Mouse (Mus musculus): ENCODE data around the gene Nfia. TPM values are rescaled to one million over a fixed set of nuclear protein-coding genes. Genes with fewer than 3 reads are reported as not detected.

Gene Nfia
- polyA plus RNA-seq, 1 experiment from 2014 or later: 49.2 TPM

DNA sequence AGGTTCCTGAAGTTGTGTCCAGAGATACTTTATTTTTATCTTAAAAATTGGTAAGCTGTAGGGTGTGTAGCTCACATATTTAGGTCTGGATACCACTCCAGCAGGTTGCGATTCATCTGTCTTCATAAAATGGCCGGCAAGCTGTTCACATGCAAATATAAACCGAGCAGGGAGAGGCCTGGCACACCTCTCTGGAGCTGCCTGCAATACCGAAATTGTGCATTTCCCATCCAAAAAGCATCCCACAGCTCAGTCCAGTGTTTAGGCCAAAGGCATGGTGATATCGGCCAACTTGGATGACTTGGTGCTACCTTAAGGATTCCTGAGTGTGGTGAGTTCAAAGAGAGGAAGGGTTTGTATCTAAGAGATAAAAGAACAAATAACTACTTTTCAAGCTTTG lies 185.6 kb downstream of the Nfia start:
- H3K9ac ChIP-seq: no peak overlapping the region
- DNase-seq (ENCODE audit: low spot score) (no peak), ATAC-seq (ENCODE audit: low FRiP score) (no peak)

DNA sequence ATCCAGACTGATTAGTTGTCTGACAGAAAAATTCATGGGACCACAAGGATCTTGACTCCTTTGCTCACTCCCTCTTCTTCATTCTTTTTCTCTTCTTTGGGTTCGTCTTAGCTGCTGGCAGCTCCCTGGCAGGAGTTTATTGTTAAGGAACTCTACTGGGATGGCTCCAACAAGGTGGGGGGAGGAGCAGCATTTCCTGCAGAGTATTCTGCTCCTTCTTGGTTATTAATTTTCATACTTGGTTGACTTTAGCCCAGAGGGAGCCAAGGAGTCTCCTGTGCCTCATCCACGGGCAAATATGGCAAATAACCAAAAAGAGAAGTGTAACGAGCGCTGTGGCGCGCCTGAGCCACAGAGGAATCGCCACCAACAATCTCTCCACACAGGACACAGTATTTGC lies 190.3 kb downstream of the Nfia start:
- Histone ChIP-seq H3K4me1 (replicated peaks; ENCODE audit: control insufficient read depth, insufficient read depth, low read length) (no peaks in the 10 kb centered on the region), H3K36me3 (replicated peaks; ENCODE audit: control insufficient read depth, insufficient read depth) (no peaks in the 10 kb centered on the region), H3K9ac (no peak overlapping the region), H3K27me3 (ENCODE audit: control insufficient read depth, insufficient read depth, low read length) (no peaks in the 10 kb centered on the region), H3K4me2 (replicated peaks) (no peak overlapping the region), H3K4me3 (replicated peaks; ENCODE audit: low read length) (no peak overlapping the region), H3K9me3 (ENCODE audit: control insufficient read depth, low read length) (no peaks in the 10 kb centered on the region), H3K27ac (no peak overlapping the region)
- no peak for ATAC-seq (ENCODE audit: low FRiP score)
- 66% methylated on average over 7 of the region's 7 CpGs for WGBS
- DNase-seq (ENCODE audit: low spot score): no peak

More for the DNA sequence above, 185.6 kb downstream of the Nfia start:
- no peaks in the 10 kb centered on the region for H3K36me3 ChIP-seq (replicated peaks; ENCODE audit: control insufficient read depth, insufficient read depth)
- H3K27ac ChIP-seq: no peak overlapping the region
- H3K4me2 ChIP-seq (replicated peaks): no peak overlapping the region
- 72% methylated on average over 5 of the region's 5 CpGs for WGBS
- 0 out of 2 replicates have a peak, but pooled peaks cover 3% of the 10 kb centered on the region for H3K4me1 ChIP-seq (replicated peaks; ENCODE audit: control insufficient read depth, insufficient read depth, low read length)
- no peak overlapping the region for H3K4me3 ChIP-seq (replicated peaks; ENCODE audit: low read length)
- H3K9me3 ChIP-seq (ENCODE audit: control insufficient read depth, low read length): no peaks in the 10 kb centered on the region
- H3K27me3 ChIP-seq (ENCODE audit: control insufficient read depth, insufficient read depth, low read length): no peaks in the 10 kb centered on the region

DNA sequence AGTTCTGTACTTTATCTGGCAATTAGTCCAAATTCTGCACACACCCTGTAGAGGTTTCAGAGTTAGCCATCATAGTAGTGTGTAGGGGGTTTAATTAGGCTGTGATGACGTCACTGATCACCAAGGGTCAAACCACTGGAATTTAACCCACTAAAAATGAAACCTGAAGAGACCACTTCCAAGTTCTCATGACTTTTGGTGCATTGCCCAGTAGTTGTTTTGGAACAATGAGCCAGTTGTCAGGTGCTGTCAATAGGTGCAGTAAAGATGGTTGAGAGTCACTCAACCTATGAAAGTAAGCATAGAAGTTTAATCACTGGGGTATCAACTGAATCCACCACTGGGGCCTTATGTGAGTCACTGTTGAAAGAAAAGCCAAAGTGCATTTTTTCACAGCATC lies 191.4 kb downstream of the Nfia start:
- Histone ChIP-seq H3K27me3 (ENCODE audit: control insufficient read depth, insufficient read depth, low read length) (no peaks in the 10 kb centered on the region), H3K27ac (no peak overlapping the region), H3K36me3 (replicated peaks; ENCODE audit: control insufficient read depth, insufficient read depth) (no peaks in the 10 kb centered on the region), H3K4me2 (replicated peaks) (no peak overlapping the region), H3K4me3 (replicated peaks; ENCODE audit: low read length) (no peak overlapping the region), H3K9me3 (ENCODE audit: control insufficient read depth, low read length) (no peaks in the 10 kb centered on the region), H3K9ac (no peak overlapping the region), H3K4me1 (replicated peaks; ENCODE audit: control insufficient read depth, insufficient read depth, low read length) (no peaks in the 10 kb centered on the region)
- 77% methylated on average over 1 of the region's 1 CpGs for WGBS
- DNase-seq (ENCODE audit: low spot score): no peak
- no peak for ATAC-seq (ENCODE audit: low FRiP score)

DNA sequence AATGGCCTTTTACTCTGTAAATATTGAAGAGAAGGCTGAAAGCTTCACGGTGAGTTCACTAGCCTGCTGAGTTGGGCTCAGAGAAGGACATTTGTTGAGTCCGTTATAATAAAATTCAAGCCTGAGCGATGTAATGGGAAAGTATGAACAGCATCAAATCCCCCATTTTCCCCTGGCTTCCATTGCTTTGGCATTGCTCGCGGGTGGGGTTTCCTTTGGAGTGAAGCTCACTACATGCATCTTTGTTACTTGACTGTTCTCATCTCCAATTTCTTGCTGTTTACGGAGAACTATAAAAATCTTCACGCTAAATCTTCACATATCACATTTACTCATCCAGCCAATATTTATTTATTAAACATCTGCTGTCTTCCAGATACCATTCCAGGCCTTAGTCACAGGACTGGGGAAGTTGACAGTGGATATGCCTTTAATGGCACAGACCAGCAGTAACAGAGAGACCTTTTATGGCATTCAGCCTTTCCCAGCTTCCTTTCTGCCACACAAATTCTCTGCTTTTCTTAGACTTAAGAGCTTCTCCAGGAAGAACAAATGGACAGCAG lies 196.3 kb downstream of the Nfia start:
- no peaks in the 10 kb centered on the region for H3K9me3 ChIP-seq (ENCODE audit: control insufficient read depth, low read length)
- H3K27me3 ChIP-seq (ENCODE audit: control insufficient read depth, insufficient read depth, low read length): no peaks in the 10 kb centered on the region
- H3K9ac ChIP-seq: no peak overlapping the region
- DNase-seq (ENCODE audit: low spot score): no peak
- H3K36me3 ChIP-seq (replicated peaks; ENCODE audit: control insufficient read depth, insufficient read depth): no peaks in the 10 kb centered on the region
- H3K4me2 ChIP-seq (replicated peaks): no peak overlapping the region
- H3K4me3 ChIP-seq (replicated peaks; ENCODE audit: low read length): no peak overlapping the region
- no peak overlapping the region for H3K27ac ChIP-seq
- 89% methylated on average over 7 of the region's 7 CpGs for WGBS
- no peak for ATAC-seq (ENCODE audit: low FRiP score)
- H3K4me1 ChIP-seq (replicated peaks; ENCODE audit: control insufficient read depth, insufficient read depth, low read length): no peaks in the 10 kb centered on the region

DNA sequence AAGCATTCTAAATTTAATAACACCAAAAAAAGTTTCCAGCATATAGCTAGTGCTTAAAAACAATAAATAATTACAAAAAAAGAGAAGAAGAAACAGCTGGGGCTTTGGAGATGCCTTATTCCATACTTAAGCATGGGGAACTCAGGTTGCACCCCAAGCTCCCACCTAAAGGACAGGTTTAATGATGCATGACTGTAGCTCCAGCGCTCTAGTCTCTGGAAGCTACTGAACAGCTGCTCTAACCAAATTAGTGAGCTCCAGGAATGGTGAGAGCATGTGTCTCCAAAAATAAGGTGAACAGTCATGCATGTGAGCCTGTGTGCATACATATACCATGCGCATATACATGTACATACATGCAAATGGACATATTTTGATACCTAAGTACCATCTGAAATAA lies 200.5 kb downstream of the Nfia start:
- ATAC-seq (ENCODE audit: low FRiP score) (no peak), DNase-seq (ENCODE audit: low spot score) (no peak)
- WGBS: 75% methylated on average over 2 of the region's 2 CpGs
- H3K9me3 ChIP-seq (ENCODE audit: control insufficient read depth, low read length): no peaks in the 10 kb centered on the region
- H3K27ac ChIP-seq: no peak overlapping the region
- H3K4me3 ChIP-seq (replicated peaks; ENCODE audit: low read length): no peak overlapping the region
- 0 out of 2 replicates have a peak, but pooled peaks cover 4% of the 10 kb centered on the region for H3K4me1 ChIP-seq (replicated peaks; ENCODE audit: control insufficient read depth, insufficient read depth, low read length)
- no peak overlapping the region for H3K9ac ChIP-seq
- no peaks in the 10 kb centered on the region for H3K36me3 ChIP-seq (replicated peaks; ENCODE audit: control insufficient read depth, insufficient read depth)
- no peaks in the 10 kb centered on the region for H3K27me3 ChIP-seq (ENCODE audit: control insufficient read depth, insufficient read depth, low read length)
- no peak overlapping the region for H3K4me2 ChIP-seq (replicated peaks)

DNA sequence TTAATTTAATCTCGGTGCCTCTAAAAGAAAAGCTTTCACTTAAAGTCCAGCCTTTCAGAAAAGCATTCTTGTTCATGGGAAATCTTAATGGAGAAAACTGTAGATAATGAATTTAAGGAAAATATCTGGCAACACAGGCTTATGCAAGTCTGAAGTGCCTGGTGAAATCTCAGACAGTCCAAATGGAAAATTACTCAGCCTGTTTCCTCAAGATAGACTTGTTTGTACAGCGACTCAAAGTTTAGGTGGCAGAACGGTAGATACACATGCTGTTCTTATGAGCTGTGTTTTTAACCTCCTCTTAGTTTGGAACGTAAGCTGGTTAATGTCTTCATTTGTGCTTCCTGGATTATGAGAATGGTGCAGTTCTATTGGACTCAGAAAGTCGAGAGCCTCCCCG lies 201.5 kb downstream of the Nfia start:
- H3K27ac ChIP-seq: no peak overlapping the region
- 81% methylated on average over 6 of the region's 6 CpGs for WGBS
- H3K4me1 ChIP-seq (replicated peaks; ENCODE audit: control insufficient read depth, insufficient read depth, low read length): 0 out of 2 replicates have a peak, but pooled peaks cover 4% of the 10 kb centered on the region
- H3K9ac ChIP-seq: no peak overlapping the region
- no peak for DNase-seq (ENCODE audit: low spot score)
- H3K4me2 ChIP-seq (replicated peaks): no peak overlapping the region
- no peak for ATAC-seq (ENCODE audit: low FRiP score)
- no peaks in the 10 kb centered on the region for H3K36me3 ChIP-seq (replicated peaks; ENCODE audit: control insufficient read depth, insufficient read depth)
- no peak overlapping the region for H3K4me3 ChIP-seq (replicated peaks; ENCODE audit: low read length)
- no peaks in the 10 kb centered on the region for H3K9me3 ChIP-seq (ENCODE audit: control insufficient read depth, low read length)
- H3K27me3 ChIP-seq (ENCODE audit: control insufficient read depth, insufficient read depth, low read length): no peaks in the 10 kb centered on the region

DNA sequence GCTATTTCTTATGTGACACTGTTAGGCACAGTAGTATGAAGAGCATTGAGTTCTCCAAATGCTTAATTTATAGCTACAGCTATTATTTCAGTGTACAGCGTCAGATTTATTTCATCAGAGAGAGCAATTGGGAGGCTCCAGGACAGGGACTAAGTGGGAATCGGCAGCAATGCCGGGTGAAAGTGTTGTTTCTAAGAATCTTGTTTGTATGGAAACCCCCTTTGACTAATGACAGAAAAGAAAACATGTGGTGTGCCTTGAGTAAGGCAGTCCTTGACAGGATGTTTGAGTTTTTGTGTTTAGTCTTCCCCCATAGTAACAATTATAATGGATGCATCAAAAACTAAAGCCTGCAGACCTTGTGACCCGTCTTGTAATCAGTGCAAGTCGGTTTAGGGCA lies 204.4 kb downstream of the Nfia start:
- Histone ChIP-seq H3K36me3 (replicated peaks; ENCODE audit: control insufficient read depth, insufficient read depth) (no peaks in the 10 kb centered on the region), H3K4me2 (replicated peaks) (no peak overlapping the region), H3K27me3 (ENCODE audit: control insufficient read depth, insufficient read depth, low read length) (no peaks in the 10 kb centered on the region), H3K9me3 (ENCODE audit: control insufficient read depth, low read length) (no peaks in the 10 kb centered on the region), H3K27ac (no peak overlapping the region), H3K4me3 (replicated peaks; ENCODE audit: low read length) (no peak overlapping the region), H3K4me1 (replicated peaks; ENCODE audit: control insufficient read depth, insufficient read depth, low read length) (0 out of 2 replicates have a peak, but pooled peaks cover 4% of the 10 kb centered on the region), H3K9ac (no peak overlapping the region)
- DNase-seq (ENCODE audit: low spot score) (no peak), ATAC-seq (ENCODE audit: low FRiP score) (no peak)
- WGBS: 63% methylated on average over 5 of the region's 5 CpGs

DNA sequence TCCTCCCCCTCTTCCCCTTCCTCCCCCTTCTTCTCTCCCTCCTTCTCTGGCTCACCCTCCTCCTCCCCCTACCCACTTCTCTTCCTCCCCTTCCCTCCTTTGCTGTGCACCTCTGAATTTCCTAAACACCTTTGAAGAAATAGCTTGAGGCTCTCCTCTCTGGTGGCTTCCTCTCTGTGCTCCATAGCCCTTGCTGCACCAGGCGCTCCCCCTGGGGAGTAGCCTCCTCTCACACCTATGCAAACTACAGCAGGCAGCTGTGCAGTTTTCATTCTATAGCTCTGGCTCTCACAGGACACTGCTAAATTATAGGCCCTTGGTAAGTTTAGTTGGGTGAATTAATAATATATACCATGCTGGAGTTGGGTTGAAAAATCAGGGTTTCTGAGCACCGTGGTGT lies 211.8 kb downstream of the Nfia start:
- Histone ChIP-seq H3K4me1 (replicated peaks; ENCODE audit: control insufficient read depth, insufficient read depth, low read length) (0 out of 2 replicates have a peak, but pooled peaks cover 3% of the 10 kb centered on the region), H3K9me3 (ENCODE audit: control insufficient read depth, low read length) (no peaks in the 10 kb centered on the region), H3K9ac (no peak overlapping the region), H3K4me2 (replicated peaks) (no peak overlapping the region), H3K27me3 (ENCODE audit: control insufficient read depth, insufficient read depth, low read length) (no peaks in the 10 kb centered on the region), H3K27ac (no peak overlapping the region), H3K4me3 (replicated peaks; ENCODE audit: low read length) (no peak overlapping the region), H3K36me3 (replicated peaks; ENCODE audit: control insufficient read depth, insufficient read depth) (no peaks in the 10 kb centered on the region)
- 96% methylated on average over 2 of the region's 2 CpGs for WGBS
- ATAC-seq (ENCODE audit: low FRiP score): no peak
- no peak for DNase-seq (ENCODE audit: low spot score)

DNA sequence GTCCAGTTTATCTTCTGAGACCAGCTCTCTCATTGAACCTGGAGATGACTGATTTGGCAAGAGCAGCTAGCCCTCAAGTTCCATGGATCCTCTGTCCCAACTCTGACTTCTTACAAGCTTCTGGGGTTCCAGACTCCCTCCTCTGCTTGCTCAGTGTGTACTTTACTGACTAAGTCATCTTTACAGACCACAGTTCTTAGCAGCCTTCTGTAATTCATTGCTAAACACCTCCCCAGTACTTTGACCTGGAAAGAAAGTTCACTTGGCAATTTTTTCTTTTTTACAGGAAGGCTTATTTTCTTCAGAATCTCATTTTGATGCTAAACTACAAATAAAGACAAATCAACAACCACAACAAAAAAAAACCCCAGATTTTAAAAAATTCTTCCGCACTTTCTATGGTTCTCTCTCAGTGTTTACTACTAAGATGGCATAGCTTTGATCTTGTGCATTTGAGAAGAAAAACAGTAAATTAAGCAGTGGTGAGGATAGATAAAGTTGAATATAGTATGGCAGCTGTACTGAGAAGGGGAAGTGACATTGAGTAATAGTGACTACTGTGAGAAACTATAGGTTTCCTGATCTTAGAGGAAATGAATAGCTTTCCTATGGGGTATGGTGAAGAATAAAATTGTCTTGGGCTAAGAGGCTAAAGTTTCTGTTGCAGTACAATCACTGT lies 213.7 kb downstream of the Nfia start:
- Histone ChIP-seq H3K4me1 (replicated peaks; ENCODE audit: control insufficient read depth, insufficient read depth, low read length) (0 out of 2 replicates have a peak, but pooled peaks cover 3% of the 10 kb centered on the region), H3K4me2 (replicated peaks) (no peak overlapping the region), H3K4me3 (replicated peaks; ENCODE audit: low read length) (no peak overlapping the region), H3K27ac (no peak overlapping the region), H3K27me3 (ENCODE audit: control insufficient read depth, insufficient read depth, low read length) (no peaks in the 10 kb centered on the region), H3K9me3 (ENCODE audit: control insufficient read depth, low read length) (no peaks in the 10 kb centered on the region), H3K36me3 (replicated peaks; ENCODE audit: control insufficient read depth, insufficient read depth) (no peaks in the 10 kb centered on the region), H3K9ac (no peak overlapping the region)
- WGBS: 92% methylated on average over 1 of the region's 1 CpGs
- no peak for DNase-seq (ENCODE audit: low spot score)
- ATAC-seq (ENCODE audit: low FRiP score): no peak
